Mouse (Mus musculus) heart, embryonic 13.5 days (tissue): Measurements from ENCODE around the gene Usmg5. TPM values are rescaled to one million over a fixed set of nuclear protein-coding genes. Genes with fewer than 3 reads are reported as not detected.
A peak's percentile ranks its signal among the peaks of the same experiment; 100 is the strongest.
"Not testable (repeated sequence)": the region's sequence is repeated elsewhere in the genome, so short reads cannot be mapped to it uniquely, and the experiment has no call there.

Source experiments
- ATAC-seq: fragments of 200-750 bp; cut with Nextera tagmentation; 2 replicates; pipeline ENCODE4 v1.8.0; 2017; ENCODE audit warnings: moderate TSS enrichment; ENCODE audit not compliant: insufficient number of reproducible peaks, low FRiP score, low TSS enrichment; ENCODE audit errors: extremely low read depth
- H3K27ac ChIP-seq: fragments of 300-500 bp; sonication (generic); replicated peaks from 2 replicates; pipeline ENCODE4 v1.5.1; 2015; ENCODE audit warnings: moderate library complexity, mild to moderate bottlenecking, inconsistent platforms
- H3K27me3 ChIP-seq: fragments of 300-500 bp; sonication (generic); replicated peaks from 2 replicates; pipeline ENCODE4 v1.6.1; 2015; ENCODE audit warnings: mild to moderate bottlenecking, inconsistent platforms
- H3K36me3 ChIP-seq: fragments of 300-500 bp; sonication (generic); 2 replicates; pipeline ENCODE4 v1.6.1; 2015; ENCODE audit warnings: mild to moderate bottlenecking, inconsistent platforms
- H3K4me1 ChIP-seq: fragments of 300-500 bp; sonication (generic); 2 replicates; pipeline ENCODE4 v1.6.1; 2015; ENCODE audit warnings: inconsistent platforms
- H3K4me2 ChIP-seq: fragments of 300-500 bp; sonication (generic); 2 replicates; pipeline ENCODE4 v1.6.1; 2015; ENCODE audit warnings: inconsistent platforms, mild to moderate bottlenecking, moderate library complexity
- H3K4me3 ChIP-seq: fragments of 300-500 bp; sonication (generic); 2 replicates; pipeline ENCODE4 v1.5.1; 2015; ENCODE audit warnings: moderate library complexity, mild to moderate bottlenecking, inconsistent platforms
- H3K9ac ChIP-seq: fragments of 300-500 bp; sonication (generic); 2 replicates; pipeline ENCODE4 v1.6.1; 2015; ENCODE audit warnings: inconsistent platforms, mild to moderate bottlenecking, moderate library complexity
- H3K9me3 ChIP-seq: fragments of 300-500 bp; sonication (generic); 2 replicates; pipeline ENCODE4 v1.6.1; 2016; ENCODE audit warnings: inconsistent platforms
- WGBS: fragments of 180-500 bp; shearing (Covaris S2); methylation state at CpG from one replicate; pipeline ENCODE4 v1.1.7; 2015; ENCODE audit warnings: mixed read lengths; 5-methylcytosine and 5-hydroxymethylcytosine counted together
- polyA plus RNA-seq: library from polyadenylated mRNA; unstranded; fragments of >200 nt; fragmentation: Nextera tagmentation; extraction: Ambion mirVana; gene quantifications from 2 replicates; pipeline ENCODE4 v1.2.1, GENCODE M21; 2015

The Usmg5 gene
- 2,381 and 2,562 TPM in 2 replicates for polyA plus RNA-seq

GRCm38 (mm10) chr19:47090550-47091156 is at the start of gene Usmg5, which contains the start of gene Pdcd11:
TSS of gene Usmg5 (minus strand) at chr19:47090647.
TSS of gene Pdcd11 (plus strand) at chr19:47090768.
- ATAC-seq = peak; percentile 94
- 0% methylated on average over 56 of the region's 56 CpGs for WGBS
- no peaks in the 10 kb centered on the region for H3K27me3 ChIP-seq
- peaks cover 58% of the 10 kb centered on the region for H3K36me3 ChIP-seq
- no peaks in the 10 kb centered on the region for H3K9me3 ChIP-seq
- H3K4me3 ChIP-seq = peak within 1 kb of the TSS; percentile 90
- peak within 1 kb of the TSS; percentile 69 for H3K4me2 ChIP-seq
- H3K4me1 ChIP-seq = peaks cover 30% of the 10 kb centered on the region
- peak within 1 kb of the TSS; percentile 99 for H3K9ac ChIP-seq
- peak within 1 kb of the TSS; percentile 94 for H3K27ac ChIP-seq

- WGBS = 25% methylated on average over 7 of the region's 7 CpGs
- not testable (repeated sequence) for H3K27ac ChIP-seq
These were observed 49.2 kb upstream of the Usmg5 start for GRCm38 (mm10) chr19:47139611-47140010.

GRCm38 (mm10) chr19:47137771-47138421 is 47.4 kb upstream of the Usmg5 start, which contains the start of gene Calhm2:
TSS of gene Calhm2 (minus strand) at chr19:47138294.
- Histone ChIP-seq H3K4me3 (peak within 1 kb of the TSS; percentile 58), H3K9ac (peak within 1 kb of the TSS; percentile 84), H3K36me3 (peaks cover 28% of the 10 kb centered on the region), H3K27me3 (peaks cover 15% of the 10 kb centered on the region), H3K9me3 (no peaks in the 10 kb centered on the region), H3K4me2 (peak within 1 kb of the TSS; percentile 76), H3K4me1 (peaks cover 37% of the 10 kb centered on the region), H3K27ac (peak within 1 kb of the TSS; percentile 87)
- WGBS = 2% methylated on average over 28 of the region's 28 CpGs
- no peak for ATAC-seq

More at GRCm38 (mm10) chr19:47139611-47140010, 49.2 kb upstream of the Usmg5 start:
- Histone ChIP-seq H3K4me1 (peaks cover 37% of the 10 kb centered on the region), H3K36me3 (peaks cover 14% of the 10 kb centered on the region), H3K27me3 (peaks cover 15% of the 10 kb centered on the region)
- H3K9ac ChIP-seq, H3K4me3 ChIP-seq, H3K4me2 ChIP-seq, H3K9me3 ChIP-seq, ATAC-seq: not testable (repeated sequence)

GRCm38 (mm10) chr19:47137051-47137581 is 46.7 kb upstream of the Usmg5 start:
- WGBS = 11% methylated on average over 6 of the region's 6 CpGs

GRCm38 (mm10) chr19:47136170-47136569 is 45.7 kb upstream of the Usmg5 start:
- 78% methylated on average over 5 of the region's 5 CpGs for WGBS
- H3K27ac ChIP-seq = 0 out of 2 replicates have a peak overlapping the region, but pooled peaks have one; percentile 87
- no peak for ATAC-seq
- peaks cover 15% of the 10 kb centered on the region for H3K27me3 ChIP-seq
- H3K9ac ChIP-seq = no peak overlapping the region
- peaks cover 37% of the 10 kb centered on the region for H3K4me1 ChIP-seq
- peaks cover 45% of the 10 kb centered on the region for H3K36me3 ChIP-seq
- peak overlapping the region; percentile 76 for H3K4me2 ChIP-seq
- H3K4me3 ChIP-seq = no peak overlapping the region
- no peaks in the 10 kb centered on the region for H3K9me3 ChIP-seq

More at GRCm38 (mm10) chr19:47137051-47137581, 46.7 kb upstream of the Usmg5 start:
- Histone ChIP-seq H3K36me3 (peaks cover 36% of the 10 kb centered on the region), H3K4me2 (peak overlapping the region; percentile 76), H3K27me3 (peaks cover 15% of the 10 kb centered on the region), H3K4me1 (peaks cover 37% of the 10 kb centered on the region), H3K9ac (peak overlapping the region; percentile 84), H3K4me3 (peak overlapping the region; percentile 58), H3K9me3 (no peaks in the 10 kb centered on the region), H3K27ac (peak overlapping the region; percentile 87)
- ATAC-seq = peak; percentile 26; the same call in 1 of the 2 replicates

GRCm38 (mm10) chr19:47135568-47135967 is 45.1 kb upstream of the Usmg5 start:
- Histone ChIP-seq H3K9me3 (no peaks in the 10 kb centered on the region), H3K4me1 (peaks cover 37% of the 10 kb centered on the region), H3K27me3 (peaks cover 15% of the 10 kb centered on the region), H3K27ac (no peak overlapping the region), H3K4me3 (no peak overlapping the region), H3K9ac (no peak overlapping the region), H3K4me2 (no peak overlapping the region), H3K36me3 (peaks cover 51% of the 10 kb centered on the region)
- WGBS = 84% methylated on average over 17 of the region's 17 CpGs
- ATAC-seq = no peak

GRCm38 (mm10) chr19:47133161-47133560 is 42.7 kb upstream of the Usmg5 start:
- peaks cover 24% of the 10 kb centered on the region for H3K4me1 ChIP-seq
- ATAC-seq = no peak
- H3K36me3 ChIP-seq = peaks cover 75% of the 10 kb centered on the region
- H3K27ac ChIP-seq = no peak overlapping the region
- H3K27me3 ChIP-seq = no peaks in the 10 kb centered on the region
- H3K4me3 ChIP-seq = no peak overlapping the region
- WGBS = 79% methylated on average over 7 of the region's 7 CpGs
- H3K9me3 ChIP-seq = no peaks in the 10 kb centered on the region
- no peak overlapping the region for H3K9ac ChIP-seq
- H3K4me2 ChIP-seq = no peak overlapping the region

GRCm38 (mm10) chr19:47130551-47131125 is 40.2 kb upstream of the Usmg5 start:
- Histone ChIP-seq H3K4me3 (no peak overlapping the region), H3K27ac (no peak overlapping the region), H3K27me3 (no peaks in the 10 kb centered on the region), H3K36me3 (peaks cover 96% of the 10 kb centered on the region), H3K4me2 (no peak overlapping the region), H3K9ac (no peak overlapping the region), H3K9me3 (no peaks in the 10 kb centered on the region), H3K4me1 (peaks cover under 1% of the 10 kb centered on the region; the same call in 1 of the 2 replicates)
- 93% methylated on average over 15 of the region's 15 CpGs for WGBS
- no peak for ATAC-seq

GRCm38 (mm10) chr19:47128835-47129234 is 38.4 kb upstream of the Usmg5 start:
- Histone ChIP-seq H3K9ac (no peak overlapping the region), H3K36me3 (peaks cover 96% of the 10 kb centered on the region), H3K27me3 (no peaks in the 10 kb centered on the region), H3K9me3 (no peaks in the 10 kb centered on the region), H3K4me2 (no peak overlapping the region), H3K4me1 (peaks cover 9% of the 10 kb centered on the region; the same call in 1 of the 2 replicates), H3K27ac (no peak overlapping the region), H3K4me3 (no peak overlapping the region)
- 88% methylated on average over 11 of the region's 11 CpGs for WGBS
- no peak for ATAC-seq

GRCm38 (mm10) chr19:47128164-47128563 is 37.7 kb upstream of the Usmg5 start:
- 91% methylated on average over 10 of the region's 10 CpGs for WGBS
- Histone ChIP-seq H3K36me3 (peaks cover 89% of the 10 kb centered on the region), H3K4me2 (no peak overlapping the region), H3K4me3 (no peak overlapping the region), H3K27ac (no peak overlapping the region), H3K9me3 (no peaks in the 10 kb centered on the region), H3K4me1 (peaks cover 9% of the 10 kb centered on the region; the same call in 1 of the 2 replicates), H3K27me3 (no peaks in the 10 kb centered on the region), H3K9ac (no peak overlapping the region)
- no peak for ATAC-seq

GRCm38 (mm10) chr19:47122802-47123201 is 32.4 kb upstream of the Usmg5 start:
- H3K9ac ChIP-seq = no peak overlapping the region
- H3K27ac ChIP-seq = no peak overlapping the region
- no peaks in the 10 kb centered on the region for H3K27me3 ChIP-seq
- no peak overlapping the region for H3K4me2 ChIP-seq
- no peaks in the 10 kb centered on the region for H3K9me3 ChIP-seq
- peaks cover 9% of the 10 kb centered on the region; the same call in 1 of the 2 replicates for H3K4me1 ChIP-seq
- ATAC-seq = no peak
- 27% methylated on average over 2 of the region's 2 CpGs for WGBS
- no peak overlapping the region for H3K4me3 ChIP-seq
- H3K36me3 ChIP-seq = peaks cover 81% of the 10 kb centered on the region
